Mouse (Mus musculus): ENCODE results near the gene Esp3.
"Not testable (repeated sequence)": the region's sequence is repeated elsewhere in the genome, so short reads cannot be mapped to it uniquely, and the experiment has no call there.

Esp3 gene

DNA sequence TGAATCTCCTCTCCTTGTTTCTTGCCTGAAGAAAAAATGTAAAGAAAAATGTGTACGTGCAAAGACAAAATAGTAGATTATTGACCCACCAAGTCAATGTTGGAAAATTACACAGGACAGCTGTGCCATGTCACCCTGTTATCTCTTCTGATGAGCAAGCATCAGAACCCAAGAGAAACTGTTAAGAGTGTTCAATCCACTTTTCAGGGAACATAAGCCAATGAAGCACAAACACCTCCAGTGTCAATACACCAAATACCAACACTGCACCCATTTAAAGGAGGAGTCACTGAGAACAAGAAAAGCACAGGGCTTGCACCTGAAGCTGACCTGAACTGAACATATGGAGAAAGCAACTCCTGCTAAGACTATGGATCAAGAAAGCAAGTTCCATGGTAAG is at the start of gene Esp3:
Gene Esp3 (plus strand): TSS at position 301 of the 400 bp plus-strand sequence.
- not testable (repeated sequence) for DNase-seq (ENCODE audit: low spot score)

DNA sequence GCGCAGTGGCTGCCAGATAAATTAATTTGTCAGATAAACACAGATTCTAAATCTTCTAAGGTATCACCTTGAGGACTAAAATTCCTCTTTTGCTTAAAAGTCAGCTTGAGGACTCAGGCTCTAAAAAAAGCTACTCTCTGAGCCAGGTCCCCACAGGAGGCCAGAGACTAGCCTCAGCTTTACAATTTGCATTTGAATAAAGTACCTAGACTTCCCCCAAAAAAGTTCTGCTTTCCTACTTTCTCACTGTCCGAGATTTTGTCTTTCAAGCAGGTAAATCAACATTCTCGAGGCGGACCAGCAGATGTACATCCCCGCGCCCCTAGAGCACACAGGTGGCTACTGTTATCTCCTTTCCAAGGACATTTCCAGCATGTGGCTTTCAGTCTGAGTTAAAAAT is 48.0 kb upstream of the Esp3 start:
- not testable (repeated sequence) for DNase-seq (ENCODE audit: low spot score)

DNA sequence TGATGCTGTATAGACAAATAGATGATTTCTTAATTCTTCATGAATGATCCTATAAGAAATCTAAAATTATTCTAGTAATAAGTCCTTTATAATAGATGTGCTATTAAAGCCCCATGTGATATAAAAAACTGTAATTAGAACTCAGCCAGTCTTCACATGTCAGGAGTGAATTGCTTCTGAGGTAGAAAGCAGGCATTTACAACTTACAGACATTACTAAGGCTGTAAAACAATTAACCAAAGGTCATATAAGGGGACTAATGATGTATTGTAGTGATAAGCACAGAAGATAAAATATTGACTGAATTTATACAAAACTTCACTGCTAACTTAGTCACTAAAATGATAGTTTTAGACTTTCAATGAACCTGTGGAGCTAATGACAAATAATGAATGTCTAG is 40.6 kb upstream of the Esp3 start:
- no peak for DNase-seq (ENCODE audit: low spot score)

DNA sequence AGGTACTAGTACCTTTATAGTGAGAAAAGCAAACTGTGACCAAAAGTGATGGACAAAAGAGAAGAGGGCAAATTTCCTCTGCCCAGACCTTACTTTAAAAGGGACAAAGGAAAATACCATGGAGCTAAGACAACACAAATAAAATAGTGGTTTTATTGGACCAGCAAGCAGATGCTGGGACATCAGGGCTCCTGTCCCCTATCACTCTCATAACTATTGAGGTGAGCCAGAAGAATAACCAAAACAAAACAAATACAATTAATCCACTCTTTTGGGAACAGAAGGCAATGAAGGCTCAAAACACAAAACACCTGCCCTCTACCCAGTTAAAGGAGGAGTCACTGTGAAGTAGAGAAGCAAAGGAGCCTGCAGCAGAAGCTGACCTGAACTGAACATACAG is 33.6 kb upstream of the Esp3 start, which contains the start of gene Esp4:
Gene Esp4 (plus strand): TSS at position 301 of the 400 bp plus-strand sequence.
- no peak for DNase-seq (ENCODE audit: low spot score)

DNA sequence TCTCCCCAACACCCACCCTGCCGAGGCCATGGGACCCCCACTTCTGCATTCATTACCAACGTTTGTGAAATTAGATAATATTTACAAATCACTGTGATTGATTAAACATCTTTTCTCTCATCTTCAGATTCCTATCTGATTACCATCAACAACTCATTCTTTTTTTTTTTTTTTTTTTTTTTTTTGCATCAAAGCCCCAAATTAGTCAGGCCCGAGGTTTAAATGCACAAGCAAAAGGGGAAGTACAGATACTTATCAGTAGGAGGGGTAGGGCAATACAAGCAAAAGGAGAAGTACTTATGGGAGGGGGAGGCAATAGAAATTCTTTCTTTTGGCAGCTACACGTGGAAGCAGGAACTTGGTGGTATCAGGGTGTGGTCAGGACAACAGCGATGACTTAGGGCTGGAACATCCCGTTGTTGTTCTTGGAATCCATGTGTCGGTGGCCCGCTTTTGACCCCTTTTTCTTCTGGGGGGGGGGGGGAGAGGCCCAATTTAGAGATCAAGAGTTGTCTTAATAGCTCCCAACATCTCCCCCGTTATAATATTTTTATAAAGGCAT is 30.3 kb downstream of the Esp3 start:
- not testable (repeated sequence) for DNase-seq (ENCODE audit: low spot score)

DNA sequence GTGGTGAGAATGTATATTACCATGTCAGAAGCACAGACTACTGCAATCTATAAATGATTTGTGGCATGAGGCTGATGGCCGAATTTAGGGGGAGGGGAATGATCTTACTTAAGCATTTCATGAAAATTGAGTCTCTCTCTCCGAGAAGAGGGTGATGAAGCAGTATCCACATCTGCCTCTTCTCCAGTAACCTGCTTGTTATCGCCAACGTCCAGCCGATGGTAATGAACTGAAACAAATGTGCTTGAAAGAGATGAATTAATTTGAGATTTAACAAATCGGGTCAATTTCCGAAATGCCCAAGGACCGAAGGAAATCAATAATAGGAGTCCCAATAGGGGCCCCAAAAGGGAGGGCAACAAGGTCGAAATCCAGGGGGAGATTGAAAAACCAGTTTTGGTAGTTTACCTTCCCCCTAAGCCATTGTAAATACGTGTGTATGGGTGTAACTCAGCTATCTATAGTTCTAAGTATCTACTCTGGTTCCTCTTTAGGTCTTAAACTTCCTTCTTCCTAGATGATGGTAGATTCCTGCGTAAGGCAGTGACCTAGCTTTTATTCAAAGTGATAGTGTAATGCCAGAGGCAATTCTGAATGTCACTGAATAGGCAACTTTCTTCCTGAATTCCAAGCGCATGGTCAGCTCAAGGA is 31.4 kb downstream of the Esp3 start:
- DNase-seq (ENCODE audit: low spot score): not testable (repeated sequence)
